Mouse (Mus musculus) limb, embryonic 14.5 days (tissue): ENCODE data around the gene Begain. TPM values are rescaled to one million over a fixed set of nuclear protein-coding genes. Genes with fewer than 3 reads are reported as not detected.

Experiments used
- ATAC-seq: fragments of 200-750 bp; cut with Nextera tagmentation; 2 replicates; pipeline ENCODE4 v1.8.0; 2017; ENCODE audit warnings: low read depth, moderate number of reproducible peaks, moderate TSS enrichment; ENCODE audit not compliant: low FRiP score
- DNase-seq: peaks from one replicate; pipeline ENCODE4 v3.0.0-alpha.2; 2015; ENCODE audit warnings: low spot score
- H3K27ac ChIP-seq: fragments of 300-500 bp; sonication (generic); replicated peaks from 2 replicates; pipeline ENCODE4 v1.5.1; 2014; ENCODE audit warnings: low read depth, mild to moderate bottlenecking, low read length, moderate library complexity, mixed read lengths
- H3K27me3 ChIP-seq: fragments of 300-500 bp; sonication (generic); 2 replicates; pipeline ENCODE4 v1.6.1; 2014; ENCODE audit warnings: low read length, mixed read lengths; ENCODE audit not compliant: control insufficient read depth, insufficient read depth
- H3K36me3 ChIP-seq: fragments of 300-500 bp; sonication (generic); 2 replicates; pipeline ENCODE4 v1.6.1; 2014; ENCODE audit warnings: mild to moderate bottlenecking, low read length, moderate library complexity, mixed read lengths; ENCODE audit not compliant: control insufficient read depth, insufficient read depth
- H3K4me1 ChIP-seq: fragments of 300-500 bp; sonication (generic); 2 replicates; pipeline ENCODE4 v1.6.1; 2014; ENCODE audit warnings: antibody characterized with exemption, low read length, mixed read lengths; ENCODE audit not compliant: control insufficient read depth, insufficient read depth
- H3K4me2 ChIP-seq: fragments of 300-500 bp; sonication (generic); replicated peaks from 2 replicates; pipeline ENCODE4 v1.6.1; 2014; ENCODE audit warnings: low read depth, mild to moderate bottlenecking, low read length, moderate library complexity; ENCODE audit not compliant: severe bottlenecking
- H3K4me3 ChIP-seq: fragments of 300-500 bp; sonication (generic); replicated peaks from 2 replicates; pipeline ENCODE4 v1.5.1; 2014; ENCODE audit warnings: low read length
- H3K9ac ChIP-seq: fragments of 300-500 bp; sonication (generic); 2 replicates; pipeline ENCODE4 v1.6.1; 2014; ENCODE audit warnings: mild to moderate bottlenecking, low read depth, low read length, moderate library complexity; ENCODE audit not compliant: severe bottlenecking
- H3K9me3 ChIP-seq: fragments of 300-500 bp; sonication (generic); 2 replicates; pipeline ENCODE4 v1.6.1; 2016; ENCODE audit warnings: low read length; ENCODE audit not compliant: control insufficient read depth
- POLR2A ChIP-seq: fragments of 200-500 bp; IDR thresholded peaks from 2 replicates; pipeline ENCODE4 v1.8.0; 2012; ENCODE audit warnings: inconsistent platforms, mild to moderate bottlenecking, moderate library complexity, borderline replicate concordance; ENCODE audit not compliant: insufficient read depth, insufficient read length; ENCODE audit errors: extremely low read depth
- WGBS: fragments of 180-500 bp; shearing (Covaris S2); extraction: QIAGEN DNeasy Blood & Tissue Kit; methylation state at CpG from one replicate; pipeline ENCODE4 v1.1.7; 2014; 5-methylcytosine and 5-hydroxymethylcytosine counted together
- polyA plus RNA-seq, 2 experiments: library from polyadenylated mRNA; depleted of rRNA in 1 of 2; stranded (reverse) in 1 of 2; unstranded in 1 of 2; fragments of >200 nt; fragmentation: Nextera tagmentation in 1 of 2; extraction: Ambion mirVana in 1 of 2; gene quantifications; 2 replicates each; pipeline versions ENCODE4 v1.2.1 to v1.2.3; 2012 to 2014

Begain gene
- polyA plus RNA-seq, 2 experiments, result 16.5 to 45.0 TPM

- ATAC-seq (no peak), DNase-seq (no peak)
- Histone ChIP-seq H3K36me3 (no peaks in the 10 kb centered on the region), H3K4me2 (no peak overlapping the region), H3K4me1 (no peaks in the 10 kb centered on the region), H3K9ac (no peak overlapping the region), H3K9me3 (no peaks in the 10 kb centered on the region), H3K27me3 (no peaks in the 10 kb centered on the region), H3K4me3 (no peak overlapping the region), H3K27ac (no peak overlapping the region)
- no peak for TF ChIP-seq POLR2A
- WGBS, result 76% methylated on average over 7 of the region's 8 CpGs
Measured at GRCm38 (mm10) chr12:109085674-109086073, 17.7 kb upstream of the Begain start.

GRCm38 (mm10) chr12:109085046-109085445 lies 17.0 kb upstream of the Begain start:
- no peak overlapping the region for H3K27ac ChIP-seq
- no peaks in the 10 kb centered on the region for H3K27me3 ChIP-seq
- ATAC-seq, result no peak
- 72% methylated on average over 5 of the region's 5 CpGs for WGBS
- no peaks in the 10 kb centered on the region for H3K36me3 ChIP-seq
- no peak overlapping the region for H3K4me2 ChIP-seq
- H3K4me1 ChIP-seq, result no peaks in the 10 kb centered on the region
- H3K4me3 ChIP-seq, result no peak overlapping the region
- no peak overlapping the region for H3K9ac ChIP-seq
- no peak for TF ChIP-seq POLR2A
- no peak for DNase-seq
- no peaks in the 10 kb centered on the region for H3K9me3 ChIP-seq

GRCm38 (mm10) chr12:109083476-109083875 lies 15.5 kb upstream of the Begain start:
- Histone ChIP-seq H3K27ac (no peak overlapping the region), H3K9me3 (no peaks in the 10 kb centered on the region), H3K36me3 (no peaks in the 10 kb centered on the region), H3K27me3 (no peaks in the 10 kb centered on the region), H3K4me2 (no peak overlapping the region), H3K4me1 (no peaks in the 10 kb centered on the region), H3K9ac (no peak overlapping the region), H3K4me3 (no peak overlapping the region)
- TF ChIP-seq POLR2A, result no peak
- ATAC-seq (no peak), DNase-seq (no peak)
- whole genome bisulfite sequencing, result 86% methylated on average over 3 of the region's 3 CpGs

- no peak overlapping the region for H3K4me3 ChIP-seq
- 82% methylated on average over 6 of the region's 6 CpGs for WGBS
- no peak for TF ChIP-seq POLR2A
- H3K9me3 ChIP-seq, result no peaks in the 10 kb centered on the region
- no peaks in the 10 kb centered on the region for H3K4me1 ChIP-seq
- H3K27me3 ChIP-seq, result no peaks in the 10 kb centered on the region
- H3K9ac ChIP-seq, result no peak overlapping the region
- H3K27ac ChIP-seq, result no peak overlapping the region
- H3K36me3 ChIP-seq, result no peaks in the 10 kb centered on the region
- DNase-seq, result no peak
- ATAC-seq, result no peak
- H3K4me2 ChIP-seq, result no peak overlapping the region
Measured at GRCm38 (mm10) chr12:109077036-109077435, 9.0 kb upstream of the Begain start.

GRCm38 (mm10) chr12:109074777-109075285 lies 6.8 kb upstream of the Begain start:
- H3K4me1 ChIP-seq, result no peaks in the 10 kb centered on the region
- no peak overlapping the region for H3K27ac ChIP-seq
- H3K4me2 ChIP-seq, result no peak overlapping the region
- no peak overlapping the region for H3K9ac ChIP-seq
- no peaks in the 10 kb centered on the region for H3K27me3 ChIP-seq
- DNase-seq (no peak), ATAC-seq (no peak)
- no peaks in the 10 kb centered on the region for H3K9me3 ChIP-seq
- no peak overlapping the region for H3K4me3 ChIP-seq
- WGBS, result 72% methylated on average over 2 of the region's 2 CpGs
- no peak for TF ChIP-seq POLR2A
- H3K36me3 ChIP-seq, result no peaks in the 10 kb centered on the region

GRCm38 (mm10) chr12:109074106-109074505 lies 6.1 kb upstream of the Begain start:
- no peak overlapping the region for H3K9ac ChIP-seq
- WGBS, result 76% methylated on average over 6 of the region's 6 CpGs
- TF ChIP-seq POLR2A, result no peak
- ATAC-seq (no peak), DNase-seq (no peak)
- no peak overlapping the region for H3K27ac ChIP-seq
- no peaks in the 10 kb centered on the region for H3K27me3 ChIP-seq
- no peak overlapping the region for H3K4me2 ChIP-seq
- H3K4me3 ChIP-seq, result no peak overlapping the region
- no peaks in the 10 kb centered on the region for H3K36me3 ChIP-seq
- H3K4me1 ChIP-seq, result no peaks in the 10 kb centered on the region
- no peaks in the 10 kb centered on the region for H3K9me3 ChIP-seq
